Mouse (Mus musculus): ENCODE data around the gene Parvg. TPM values are rescaled to one million over a fixed set of nuclear protein-coding genes. Genes with fewer than 3 reads are reported as not detected.

The Parvg gene
- polyA plus RNA-seq, 3 experiments from 2014 or later = 77.7 to 87.6 (median 81.4) TPM

DNA sequence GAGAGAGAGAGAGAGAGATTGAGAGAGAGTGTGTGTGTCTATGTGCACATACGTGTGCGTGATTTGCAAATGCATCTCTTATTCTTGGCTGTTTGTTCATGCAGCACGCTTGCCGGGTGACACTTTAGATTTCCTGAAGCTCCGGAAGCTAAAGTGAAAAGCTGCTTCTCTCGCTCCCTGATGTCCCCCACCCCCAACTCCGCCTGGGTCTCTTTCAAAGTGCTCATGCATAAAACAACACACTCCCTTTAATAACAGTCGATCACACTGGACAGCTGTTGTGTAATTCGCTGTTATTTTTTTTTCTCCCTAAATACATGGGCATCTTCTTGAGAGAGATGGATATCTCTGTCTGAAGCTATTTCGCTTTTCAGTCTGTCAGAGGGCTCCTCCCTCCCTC lies 18.5 kb upstream of the Parvg start:
- ATAC-seq = no peak

DNA sequence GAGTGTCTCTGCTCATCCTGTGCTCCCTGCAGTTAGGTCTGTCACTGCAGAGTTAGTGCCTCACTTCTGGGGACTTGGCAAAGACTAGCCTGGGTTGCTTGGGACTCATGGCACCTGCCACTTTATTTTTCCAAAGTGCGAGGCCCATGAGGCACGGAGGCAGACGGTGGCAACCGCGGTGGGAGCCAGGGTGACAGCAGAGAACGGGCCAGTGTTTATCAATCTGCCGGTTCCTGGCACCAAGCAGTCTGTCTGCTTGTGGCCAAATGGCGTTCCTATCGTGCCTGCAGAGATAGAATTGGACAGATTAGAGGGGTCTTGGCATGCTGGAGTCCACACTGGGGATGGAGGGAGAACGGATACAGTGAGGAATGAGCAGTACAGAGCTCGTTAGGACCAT lies 13.6 kb upstream of the Parvg start:
- ATAC-seq = no peak

DNA sequence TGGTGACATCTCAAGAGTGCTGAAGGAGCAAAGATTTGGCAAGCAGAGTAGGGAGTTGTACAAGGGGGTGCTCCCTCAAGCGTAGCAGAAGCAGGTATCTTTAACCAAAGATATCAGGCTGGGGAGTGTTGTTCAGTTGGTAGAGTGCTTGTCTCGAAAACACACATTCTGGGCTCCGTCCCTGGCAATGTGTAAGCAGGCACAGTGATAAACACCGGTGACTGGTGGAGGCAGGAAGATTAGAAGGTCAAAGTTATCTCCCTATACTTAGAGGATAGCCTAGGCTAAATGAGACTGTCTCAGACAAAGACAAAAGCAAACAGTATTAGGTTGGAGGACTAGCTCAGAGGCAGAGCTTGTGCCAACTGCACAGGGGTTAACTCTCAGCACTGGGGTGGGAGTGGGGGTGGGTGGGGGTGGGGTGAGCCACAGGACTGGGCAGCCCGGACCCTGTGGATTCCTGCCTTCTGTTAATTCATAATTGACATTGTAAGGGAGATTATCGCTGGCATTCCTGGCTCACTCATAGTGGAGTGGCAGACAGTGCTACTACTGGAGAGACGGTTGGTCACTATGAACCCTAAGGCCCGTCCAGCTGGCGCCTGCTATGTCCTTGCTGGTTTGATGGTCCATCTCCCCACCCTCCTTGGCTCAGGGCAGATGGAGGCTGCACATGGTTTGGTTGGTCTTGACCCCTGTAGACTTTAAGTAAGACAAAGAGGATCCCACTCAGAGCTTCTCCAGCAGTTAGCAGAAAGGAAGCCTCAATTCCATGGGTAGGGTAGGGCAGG lies 12.3 kb upstream of the Parvg start:
- ATAC-seq = no peak

DNA sequence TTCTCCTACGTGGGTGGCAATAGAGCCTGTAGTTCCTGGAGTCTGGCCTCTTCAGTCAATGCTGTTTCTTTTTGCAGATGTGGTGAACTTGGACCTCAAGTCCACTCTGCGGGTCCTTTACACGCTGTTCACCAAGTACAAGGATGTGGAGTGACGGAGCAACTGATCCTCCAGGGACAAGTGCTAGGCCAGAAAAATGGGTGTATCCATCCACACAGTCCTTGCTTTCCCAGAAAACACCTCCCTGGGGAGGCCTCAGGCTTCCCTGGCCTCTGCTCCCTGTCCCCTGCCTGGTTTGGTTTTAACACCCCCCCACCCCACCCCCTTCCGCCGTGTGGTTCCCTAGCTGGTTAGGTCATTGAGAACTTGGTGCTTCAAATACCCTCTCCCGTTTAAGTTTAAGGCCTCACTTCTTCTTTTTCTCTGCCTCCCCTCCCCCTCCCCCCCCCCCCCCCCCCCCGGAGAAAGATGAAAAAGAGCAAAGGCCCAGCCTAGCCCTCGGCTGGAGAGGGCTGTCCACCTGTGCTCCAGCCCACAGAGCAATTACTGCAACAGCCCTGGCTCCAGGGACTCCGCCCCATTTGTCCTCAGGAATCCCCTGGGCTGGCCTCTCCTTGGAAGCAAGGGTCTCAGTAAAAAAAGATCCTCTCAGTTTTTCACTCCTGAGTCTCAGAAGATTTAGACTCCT lies 10.8 kb upstream of the Parvg start:
- no peak for ATAC-seq

DNA sequence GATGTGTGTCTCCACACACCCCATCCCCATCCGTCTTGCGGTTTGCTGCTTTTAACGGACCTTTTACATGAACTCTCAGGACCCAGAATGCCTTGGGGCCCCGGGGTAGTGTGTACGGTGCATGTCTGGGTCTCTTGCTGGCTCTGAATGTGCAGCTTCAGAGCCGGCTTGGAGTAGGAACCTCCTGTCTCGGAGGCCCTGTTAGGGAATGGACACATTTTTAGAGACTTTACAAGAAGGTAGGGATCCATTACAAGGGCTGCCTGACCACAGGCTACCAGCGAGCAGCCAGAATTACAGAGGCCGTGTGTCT lies 10.3 kb upstream of the Parvg start:
- ATAC-seq = peak; percentile 75

DNA sequence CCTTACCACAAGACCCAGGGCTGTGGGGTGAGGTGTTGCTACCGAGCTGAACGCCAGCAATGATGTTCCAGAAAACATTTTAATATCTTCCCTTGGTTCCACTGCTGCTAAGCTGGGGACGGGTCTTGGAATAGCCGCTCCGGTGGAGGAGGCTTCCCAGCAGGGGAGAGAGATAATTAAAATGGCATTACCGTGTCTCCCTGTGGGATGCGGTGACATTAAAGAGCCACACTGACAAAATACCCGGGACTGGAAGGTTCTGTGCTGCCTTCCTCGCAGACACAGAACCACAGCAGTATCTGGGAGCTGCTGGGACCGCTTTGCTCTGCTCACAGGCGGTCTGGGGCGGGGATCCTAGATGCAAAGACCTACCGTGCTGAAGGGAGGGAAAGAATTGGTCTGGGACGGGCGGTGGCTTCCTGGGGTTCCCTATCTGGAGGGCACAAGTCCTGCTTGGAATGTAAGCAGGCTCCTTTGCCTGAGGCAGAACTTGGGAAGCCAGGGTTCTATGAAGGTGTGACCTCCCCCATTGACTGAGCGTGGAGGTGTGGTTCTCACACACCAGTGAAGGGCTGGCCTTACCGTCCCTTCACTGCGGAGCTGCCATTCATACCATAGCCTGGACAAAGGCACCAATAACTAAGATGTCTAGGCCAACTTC lies 9.3 kb upstream of the Parvg start:
- ATAC-seq = no peak

DNA sequence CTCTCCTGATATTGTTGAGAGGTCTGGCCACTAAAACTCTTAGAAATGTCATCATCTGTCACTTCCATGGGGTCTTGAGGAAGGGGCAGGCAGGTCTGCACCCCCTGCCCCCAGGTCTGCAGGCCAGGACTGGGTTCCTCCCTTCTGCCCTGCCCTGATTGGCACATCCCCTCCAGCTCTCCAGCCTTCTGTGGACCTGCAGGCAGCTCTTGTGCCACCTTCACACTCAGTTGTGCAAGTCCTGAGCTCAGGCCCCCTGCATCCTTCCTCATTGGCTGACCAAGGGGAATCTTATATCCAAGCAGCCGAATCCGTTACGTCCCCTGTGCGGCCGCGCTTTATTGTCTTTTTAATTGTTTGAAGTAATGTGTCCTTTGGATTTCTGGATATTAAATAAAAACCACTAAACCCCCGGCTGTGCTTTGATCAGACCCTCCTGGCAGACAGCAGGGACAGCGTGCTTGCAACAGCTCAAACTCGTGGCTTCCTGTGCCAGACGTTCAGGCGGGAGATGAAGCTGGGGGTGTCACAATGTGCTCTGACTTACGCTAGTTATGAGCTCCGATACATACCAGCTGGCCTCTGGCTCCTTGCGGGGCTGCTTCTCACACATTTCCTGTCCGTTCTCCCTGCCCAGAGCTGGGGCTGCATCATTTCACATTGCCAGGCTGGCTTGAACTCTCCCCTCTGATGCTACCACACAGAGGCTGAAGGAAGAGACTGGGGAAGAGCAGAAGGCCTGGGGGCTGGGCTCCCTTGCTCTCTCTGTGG lies 8.4 kb upstream of the Parvg start:
- ATAC-seq = no peak

DNA sequence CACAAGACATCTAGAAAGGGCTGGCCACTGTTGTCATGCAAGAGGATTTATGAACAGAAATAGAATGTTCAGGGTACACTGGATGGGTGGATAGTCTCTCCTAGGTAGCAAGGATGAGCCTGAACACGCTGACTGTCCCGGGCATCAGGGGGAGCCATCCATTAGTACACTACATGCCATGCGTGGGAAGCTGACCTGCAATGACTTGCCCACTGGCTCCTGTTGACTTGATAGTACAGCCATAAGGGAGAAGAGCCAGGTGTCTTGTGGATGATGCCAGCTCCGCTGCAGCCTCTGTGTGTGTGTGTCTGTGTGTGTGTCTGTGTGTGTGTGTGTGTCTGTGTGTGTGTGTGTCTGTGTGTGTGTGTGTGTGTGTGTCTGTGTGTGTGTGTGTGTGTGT lies 4.4 kb upstream of the Parvg start:
- ATAC-seq = no peak

DNA sequence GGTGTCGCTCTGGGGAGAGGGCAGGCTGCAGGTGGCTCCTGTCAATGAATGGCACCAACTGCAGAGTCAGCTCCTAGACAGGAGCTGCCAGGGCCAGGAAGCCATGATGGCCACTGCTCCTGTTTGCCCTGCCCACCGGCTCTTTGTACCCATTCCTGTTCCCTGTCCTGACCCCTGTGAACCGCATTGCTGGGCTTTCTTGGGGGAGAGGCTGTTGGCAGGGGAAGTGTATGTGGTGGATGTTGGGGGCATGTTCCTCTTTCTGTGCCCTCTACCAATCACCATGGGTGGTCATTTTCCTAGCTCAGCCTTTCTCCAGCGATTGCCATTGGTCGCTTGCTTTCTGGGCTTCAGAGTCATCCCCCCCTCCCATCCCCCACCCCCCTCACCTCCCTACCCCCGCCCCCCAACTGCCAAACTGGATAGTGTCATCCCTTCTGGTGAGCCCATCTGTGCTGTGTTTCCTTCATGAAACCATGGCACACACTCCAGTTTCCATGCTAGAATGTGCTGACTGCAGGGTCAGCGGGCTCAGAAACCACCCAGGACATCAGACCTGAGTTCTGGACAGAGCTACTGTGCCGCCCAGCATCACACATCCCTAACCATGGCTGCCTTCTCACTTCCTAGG lies 2.2 kb upstream of the Parvg start:
- no peak for ATAC-seq

DNA sequence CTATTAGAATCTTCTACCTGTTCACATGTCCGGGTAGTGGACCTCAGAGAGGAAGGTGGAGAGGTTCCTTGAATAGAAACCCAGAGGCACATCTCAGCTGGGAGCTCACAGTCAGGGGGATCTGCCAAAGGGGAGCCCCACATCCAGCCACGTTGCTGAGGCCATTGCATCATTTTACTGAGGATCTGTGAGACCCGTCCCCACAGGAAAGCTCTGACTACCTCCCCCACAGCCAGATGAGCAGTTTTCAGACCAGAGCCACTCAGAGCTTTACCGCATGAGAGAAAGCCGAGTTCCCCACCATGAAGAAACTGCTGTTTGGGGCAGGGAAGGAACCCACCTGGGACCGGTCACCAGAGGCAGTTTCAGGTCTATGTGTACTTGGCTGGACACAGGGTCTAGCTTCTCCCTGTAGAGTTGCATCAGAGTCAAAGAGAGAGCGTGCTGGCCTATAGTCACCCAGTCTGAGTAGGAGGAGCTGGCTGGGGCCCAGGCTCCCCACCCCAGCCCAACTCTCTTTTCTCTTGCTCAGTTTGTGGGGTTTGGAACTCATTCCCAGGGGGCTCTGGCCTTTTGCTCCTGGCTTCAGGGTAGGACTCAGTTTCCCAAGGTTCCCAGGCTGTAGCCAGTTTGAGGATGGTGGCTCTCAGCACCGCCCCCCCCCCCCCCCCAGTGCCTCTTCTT lies 1.2 kb downstream of the Parvg start:
- ATAC-seq = peak; percentile 29

DNA sequence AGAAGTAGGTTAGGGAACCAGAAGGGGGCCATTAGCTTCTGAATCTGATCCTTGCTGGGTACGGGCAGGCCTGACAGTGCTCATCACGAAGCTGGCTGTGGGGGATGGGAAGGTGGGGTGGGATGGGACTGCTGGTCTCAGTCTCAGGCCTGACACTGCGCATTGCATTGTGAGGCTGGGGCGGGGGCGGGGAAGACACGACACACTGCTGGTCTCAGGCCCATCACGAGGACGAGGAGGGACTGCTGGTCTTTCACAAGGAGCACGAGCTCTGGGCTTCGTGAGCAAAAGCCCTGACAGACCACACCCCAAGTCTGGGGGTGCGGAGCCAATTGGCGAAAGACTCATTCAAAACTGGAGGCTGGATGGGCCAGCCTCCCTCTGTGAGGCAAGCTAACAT lies 1.9 kb downstream of the Parvg start:
- ATAC-seq = no peak

DNA sequence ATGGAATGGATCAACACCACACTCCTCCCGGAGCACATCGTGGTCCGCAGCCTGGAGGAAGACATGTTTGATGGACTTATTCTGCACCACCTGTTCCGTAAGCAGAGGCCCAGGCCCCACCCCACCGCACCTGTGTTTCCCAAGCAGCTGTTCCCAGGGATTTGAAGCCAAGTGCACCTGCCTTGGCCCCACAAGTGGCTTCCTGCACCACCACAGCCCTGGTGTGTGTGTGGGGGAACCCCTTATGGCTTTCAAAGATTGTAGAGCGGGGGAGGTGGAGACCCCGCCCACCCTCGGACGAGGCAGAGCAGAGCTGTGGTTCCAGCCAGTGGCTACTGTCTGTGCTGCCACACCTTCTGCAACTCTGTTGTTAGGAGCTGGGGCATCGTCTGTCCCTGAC lies 5.0 kb downstream of the Parvg start:
- ATAC-seq = no peak

DNA sequence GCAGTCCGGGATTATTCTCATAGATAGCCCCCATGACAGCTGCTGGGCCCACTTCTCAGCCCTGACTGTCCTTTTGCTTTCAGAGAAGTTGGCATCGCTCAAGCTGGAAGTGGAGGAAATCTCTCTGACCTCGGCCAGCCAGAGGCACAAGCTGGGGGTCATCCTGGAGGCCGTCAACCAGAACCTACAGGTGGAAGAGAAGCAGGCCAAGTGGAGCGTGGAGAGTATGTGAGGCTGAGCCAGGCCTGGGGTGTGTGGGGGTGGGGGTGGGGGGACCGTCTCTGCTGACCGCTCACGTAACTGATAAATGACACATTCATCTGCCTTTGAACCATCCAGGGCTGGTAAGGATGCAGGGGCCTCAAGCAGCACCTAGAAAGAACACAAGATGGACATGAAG lies 6.1 kb downstream of the Parvg start:
- ATAC-seq = no peak

DNA sequence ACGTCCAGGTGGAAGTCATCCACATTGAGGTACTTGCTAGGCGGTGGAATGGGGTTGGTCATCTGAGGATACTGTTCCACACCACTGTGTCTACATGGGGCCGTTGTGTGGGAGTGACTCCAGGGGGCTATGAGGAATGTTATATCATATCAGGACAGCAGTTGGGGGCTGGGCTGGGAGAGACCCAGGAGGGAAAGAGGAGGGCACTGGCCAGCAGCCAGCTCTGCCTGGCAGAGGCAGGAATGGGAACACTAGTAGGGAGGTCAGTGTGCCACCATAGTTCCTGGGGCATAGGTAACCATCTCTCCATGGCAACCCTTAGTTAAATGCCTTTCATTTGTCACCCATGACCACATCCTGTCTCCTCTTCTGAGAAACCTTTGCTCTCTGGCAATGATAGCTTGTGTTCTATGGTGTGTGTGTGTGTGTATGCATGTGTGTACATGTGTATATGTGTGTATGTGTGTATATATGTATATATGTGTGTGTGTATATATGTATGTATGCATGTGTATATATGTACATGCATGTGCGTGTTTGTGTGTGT lies 7.3 kb downstream of the Parvg start:
- ATAC-seq = peak; percentile 94

DNA sequence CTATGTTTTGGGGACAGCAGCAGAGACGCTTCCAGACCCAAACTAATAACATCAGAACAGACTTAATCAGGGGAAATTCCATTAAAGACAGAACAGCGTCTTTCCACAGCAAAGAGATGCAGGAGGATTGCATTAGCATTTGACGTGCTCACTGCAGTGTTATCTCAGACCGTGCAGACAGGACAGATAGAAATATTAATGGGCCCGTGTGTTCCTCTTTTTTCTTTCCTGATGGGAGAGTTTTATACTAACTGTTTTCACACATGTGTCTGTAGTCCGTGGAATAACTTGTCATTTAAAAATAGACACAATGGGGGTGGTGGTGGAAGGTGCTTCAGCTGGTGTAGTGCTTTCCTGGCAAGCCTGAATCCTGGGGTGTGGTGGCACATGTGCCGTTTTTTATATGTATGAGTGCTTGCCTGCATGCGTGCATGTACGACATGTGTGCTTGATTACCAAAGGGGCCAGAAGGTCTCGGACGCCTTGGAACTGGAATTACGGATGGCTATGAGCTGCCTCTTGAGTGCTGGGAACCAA lies 12.5 kb downstream of the Parvg start:
- ATAC-seq = no peak

DNA sequence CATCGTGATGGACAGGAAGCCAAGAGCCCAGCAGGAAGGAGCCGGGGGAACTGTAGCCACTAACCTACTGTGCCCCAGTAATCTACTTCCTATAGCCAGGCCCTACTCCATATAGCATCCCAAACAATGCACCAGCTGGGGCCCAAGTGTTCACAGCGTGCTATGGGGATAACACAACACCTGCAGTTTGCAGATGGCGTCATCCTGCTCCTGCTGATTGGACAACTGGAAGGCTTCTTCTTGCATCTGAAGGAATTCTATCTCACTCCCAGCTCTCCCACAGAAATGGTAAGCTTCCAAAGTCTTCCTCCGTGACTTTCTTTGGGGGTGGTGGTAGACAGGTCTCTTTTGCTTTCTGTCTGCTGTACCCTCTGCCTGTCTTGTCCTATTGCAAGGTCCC lies 13.8 kb downstream of the Parvg start:
- ATAC-seq = no peak

DNA sequence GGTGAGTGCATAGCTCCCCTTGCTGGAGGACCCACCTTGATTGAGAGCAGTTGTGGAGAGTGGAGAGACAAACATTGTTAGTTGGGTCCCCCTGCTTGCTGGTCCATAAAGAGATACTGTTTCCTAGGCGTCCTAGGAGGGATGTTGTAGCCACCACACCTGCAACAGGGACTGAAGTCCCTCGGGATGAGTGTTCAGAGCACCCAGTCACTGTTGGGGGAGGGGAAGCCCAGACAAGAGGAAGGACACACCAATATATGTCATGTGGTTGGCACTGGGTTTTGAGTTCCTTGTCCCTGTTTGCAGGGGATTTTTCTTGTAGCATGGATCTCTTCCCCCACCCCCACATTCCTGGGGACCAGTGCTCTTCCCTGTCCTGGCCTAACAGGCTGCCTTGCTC lies 17.1 kb downstream of the Parvg start:
- ATAC-seq = no peak

DNA sequence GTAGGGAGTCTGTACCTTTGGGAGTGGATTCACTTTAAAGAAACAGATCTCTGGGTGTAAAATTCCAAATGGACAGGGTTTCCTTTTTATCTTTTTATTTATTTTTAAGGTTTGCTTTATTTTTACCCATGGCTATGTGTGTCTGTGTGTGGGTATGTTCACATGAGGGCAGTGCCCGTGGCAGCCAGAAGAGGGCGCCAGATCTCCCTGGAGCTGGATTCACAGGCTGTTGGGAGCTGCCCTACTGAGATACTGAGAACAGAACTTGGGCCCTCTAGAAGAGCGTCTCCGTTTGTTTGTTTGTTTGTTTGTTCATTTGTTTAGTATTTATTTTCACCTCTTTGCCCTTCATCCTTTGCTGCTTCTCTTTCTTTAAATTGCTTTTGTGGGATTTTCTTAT lies 24.9 kb downstream of the Parvg start:
- no peak for ATAC-seq

DNA sequence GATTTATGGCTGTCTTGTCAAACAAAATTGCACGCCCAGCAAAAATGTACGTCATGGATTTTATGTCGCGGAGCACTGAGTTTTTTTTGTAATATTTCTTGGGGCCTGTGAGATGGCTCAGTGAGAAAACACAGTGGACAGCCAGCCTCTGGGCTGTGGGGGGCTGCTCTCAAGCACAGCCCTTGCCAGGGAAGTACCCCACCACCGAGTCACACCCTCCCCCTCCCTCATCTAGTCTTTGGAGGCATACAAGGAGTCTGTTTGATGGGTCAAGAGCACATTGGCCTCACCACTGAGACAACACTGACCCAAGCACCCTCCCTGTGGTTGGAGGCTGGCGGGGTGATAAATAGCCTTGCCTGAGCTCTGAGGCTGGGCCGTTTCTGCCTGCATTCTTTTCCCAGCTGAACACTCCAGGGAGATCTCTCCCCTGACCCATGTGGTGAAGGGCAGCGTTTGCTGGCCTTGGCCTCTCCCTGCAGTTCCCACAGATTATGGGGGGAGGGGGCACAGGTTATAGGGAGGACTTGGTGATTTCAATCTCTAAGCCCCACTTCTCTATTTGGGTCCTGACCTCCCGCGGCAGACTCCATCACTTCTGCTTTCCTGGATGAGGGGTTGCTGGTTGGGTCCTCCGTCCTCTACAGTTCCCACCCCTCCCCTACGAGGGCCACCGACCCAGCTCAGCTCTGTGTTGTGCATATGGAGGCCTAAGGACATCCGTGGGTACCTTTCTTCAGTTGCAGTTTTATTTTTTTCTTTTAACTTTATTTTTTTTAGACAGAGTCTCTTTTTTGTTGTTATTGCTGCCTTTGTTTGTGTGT lies 26.3 kb downstream of the Parvg start:
- no peak for ATAC-seq

DNA sequence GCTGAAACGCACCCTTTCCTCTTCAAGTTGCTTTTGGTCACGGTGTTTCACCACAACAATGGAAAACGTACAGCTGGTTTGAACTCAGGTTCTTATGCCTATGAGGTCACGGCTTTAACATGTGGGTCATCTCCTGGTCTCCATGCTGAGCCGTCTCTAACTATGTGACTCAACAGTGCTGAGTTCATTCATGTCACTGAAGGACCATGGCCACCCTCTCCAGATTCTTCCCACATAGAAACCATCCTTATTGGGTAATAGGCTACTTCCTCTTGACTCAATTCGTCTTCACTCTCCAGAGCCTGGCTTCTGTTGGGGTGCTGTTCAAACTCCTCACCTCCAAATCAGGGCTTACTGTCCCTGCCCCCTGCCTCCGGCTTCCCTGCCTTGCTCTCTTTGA lies 27.5 kb downstream of the Parvg start:
- ATAC-seq = no peak
